Mouse (Mus musculus): Measurements from ENCODE around the gene Ak3.

GRCm38 (mm10) chr19:29016204-29016765 lies 31.5 kb downstream of the Ak3 start:
- TF ChIP-seq USF1 (IDR thresholded peaks at IDR 0.05; ENCODE audit: low read depth) (no peak), CTCF (IDR thresholded peaks at IDR 0.05; ENCODE audit: control insufficient read depth, insufficient read depth, insufficient read length) (no peak)

Measured in C2C12 (cell line).